Mouse (Mus musculus) lung, adult 2 months (tissue): ENCODE results near the gene Dop1b.

Source experiments
- CTCF ChIP-seq: fragments of 200-500 bp; IDR thresholded peaks from 2 replicates; pipeline ENCODE4 v1.5.1; 2011; ENCODE audit warnings: mild to moderate bottlenecking, low read length, control low read depth; ENCODE audit not compliant: insufficient read depth
- POLR2A ChIP-seq: fragments of 200-500 bp; IDR thresholded peaks from 2 replicates; pipeline ENCODE4 v1.6.1; 2011; ENCODE audit warnings: low read depth, mild to moderate bottlenecking, control low read depth, low read length, borderline replicate concordance; ENCODE audit errors: extremely low read depth

- TF ChIP-seq CTCF (no peak), POLR2A (peak; percentile 60; the same call in 1 of the 2 replicates)
These were observed 104.4 kb downstream of the Dop1b start for GRCm38 (mm10) chr16:93815856-93816736.
